Mouse (Mus musculus) mouse embryonic stem cell (cell line): Measurements from ENCODE around the gene Syce3.

ENCODE experiments used
- in situ Hi-C, 2 experiments: fragments of 300-500 bp; cut with MboI; formaldehyde crosslinking; loops; 1 replicate in 1 of 2; 3 replicates in 1 of 2; pipeline ENCODE4 v1.14.3; 2019 to 2020; ENCODE audit warnings: low sequenced_read_pairs in 2 of 2, low pct_unique_long_range_greater_than_20kb in 1 of 2, mixed read lengths in 1 of 2; ENCODE audit not compliant: unreplicated experiment in 1 of 2

Gene Syce3

GRCm38 (mm10) chr15:89376040-89376439 is 34.3 kb downstream of the Syce3 start:
- in situ Hi-C loops: no loop called here

- in situ Hi-C loops: no loop called here
Observed at GRCm38 (mm10) chr15:89374801-89375534, 35.3 kb downstream of the Syce3 start.

- in situ Hi-C loops: no loop called here
Observed at GRCm38 (mm10) chr15:89374340-89374739, 36.0 kb downstream of the Syce3 start.

DNA sequence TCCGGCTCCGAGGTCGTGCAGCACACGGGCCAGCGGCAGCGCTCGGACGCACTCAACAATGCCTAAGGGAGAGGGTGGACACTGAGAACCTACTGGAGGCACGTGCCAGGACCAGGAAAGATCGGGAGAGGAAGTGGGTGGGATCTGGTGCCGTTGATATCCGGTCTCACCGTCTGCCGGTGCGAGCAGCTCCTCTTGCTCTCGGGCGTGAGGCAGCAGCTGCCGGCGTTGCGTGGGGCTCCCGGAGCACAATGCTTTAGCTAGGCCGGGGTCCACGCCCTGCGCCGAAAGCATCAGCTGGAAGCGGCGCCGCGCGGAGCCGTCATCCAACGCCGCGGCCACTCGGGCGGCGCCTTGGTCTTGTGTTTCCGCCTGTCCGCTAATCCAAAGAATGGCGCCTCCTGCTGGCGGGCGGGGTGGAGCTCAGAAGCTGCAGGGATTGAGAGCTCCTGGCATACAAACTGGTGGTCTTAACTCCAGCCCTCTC is 36.5 kb downstream of the Syce3 start, which contains the start of gene Sco2:
Gene Sco2, minus strand, starts transcription at position 85 of the 487 bp plus-strand sequence.
- in situ Hi-C loops: no loop called here

DNA sequence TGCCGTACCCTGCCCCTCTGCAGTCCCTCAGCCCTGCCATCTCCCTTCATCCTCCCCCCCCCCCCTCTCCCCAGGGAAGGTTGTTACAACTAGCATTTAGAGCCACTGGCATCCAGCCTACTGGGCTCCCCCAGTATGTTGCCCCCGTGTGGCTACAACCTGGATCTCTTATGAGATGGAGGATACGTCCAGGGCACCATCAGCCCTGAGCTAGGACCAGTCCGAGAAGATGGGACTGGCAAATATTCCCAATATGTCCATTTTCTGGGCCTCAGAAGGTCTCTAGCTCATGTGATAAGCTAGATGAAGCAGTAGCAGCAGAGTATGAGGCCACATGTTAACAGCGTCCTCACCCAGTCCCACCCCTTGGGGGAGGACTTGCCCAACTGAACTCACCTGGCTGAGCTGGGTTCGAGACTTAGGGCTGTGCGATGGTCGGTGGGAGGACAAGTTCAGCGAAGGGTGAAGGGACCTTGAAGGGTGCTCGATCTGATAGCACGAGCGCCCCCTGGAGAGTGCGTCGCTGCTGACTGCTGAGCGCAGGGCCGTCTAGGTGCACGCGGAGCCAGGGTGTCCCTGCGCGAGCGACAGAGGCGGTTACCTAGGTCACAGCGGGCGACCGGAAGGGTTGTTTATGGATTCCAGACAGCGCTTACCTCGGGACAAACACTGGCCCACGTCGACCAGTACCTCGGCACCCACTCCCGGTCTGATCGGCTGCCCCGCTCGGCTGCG is 37.1 kb downstream of the Syce3 start:
- in situ Hi-C loops: no loop called here

DNA sequence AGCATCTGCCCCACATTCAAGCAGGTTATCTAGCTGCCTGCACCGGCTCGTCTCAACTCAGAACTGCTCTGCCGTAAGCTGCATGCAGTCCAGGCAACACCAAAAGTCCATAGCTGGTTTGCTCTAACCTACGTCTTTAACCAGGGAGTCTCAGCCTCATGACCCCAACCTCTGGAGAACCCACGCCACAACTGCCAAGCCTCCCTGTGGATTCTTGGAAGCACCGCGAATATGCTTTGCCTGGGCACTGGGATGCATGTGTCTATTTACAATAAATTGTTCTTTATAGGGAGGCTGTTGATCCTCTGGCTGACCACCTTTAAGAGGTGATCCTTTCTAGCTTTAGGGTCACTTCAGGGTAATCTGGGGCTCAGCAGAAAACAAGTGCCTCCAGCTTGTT is 37.8 kb downstream of the Syce3 start:
- in situ Hi-C loops: no loop called here

- in situ Hi-C loops: no loop called here
Observed at GRCm38 (mm10) chr15:89372068-89372467, 38.2 kb downstream of the Syce3 start.

GRCm38 (mm10) chr15:89365141-89365551 is 45.2 kb downstream of the Syce3 start:
- in situ Hi-C loops: no loop called here

GRCm38 (mm10) chr15:89363051-89363450 is 47.3 kb downstream of the Syce3 start:
- in situ Hi-C loops: no loop called here

GRCm38 (mm10) chr15:89358784-89359183 is 51.5 kb downstream of the Syce3 start:
- in situ Hi-C loops: no loop called here

DNA sequence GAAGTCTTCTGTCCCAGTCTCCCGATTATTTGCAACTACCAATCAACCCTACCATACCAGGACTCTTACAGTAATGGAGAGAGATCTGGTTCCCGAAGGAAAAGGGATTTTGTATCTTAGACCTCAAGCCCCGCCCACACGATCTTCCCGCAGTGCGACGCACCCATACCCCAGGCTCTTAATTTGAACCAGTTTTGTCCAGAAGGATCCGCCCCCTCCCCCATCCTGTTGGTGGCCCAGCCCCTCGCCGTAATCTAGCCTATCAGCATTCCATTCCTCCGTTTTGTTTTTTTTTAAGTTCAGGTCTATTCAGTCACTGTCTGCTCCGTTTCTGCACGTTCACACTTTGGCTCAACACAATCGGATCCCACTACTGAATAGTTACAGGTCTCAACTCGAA is 53.9 kb downstream of the Syce3 start:
- in situ Hi-C loops: no loop called here

DNA sequence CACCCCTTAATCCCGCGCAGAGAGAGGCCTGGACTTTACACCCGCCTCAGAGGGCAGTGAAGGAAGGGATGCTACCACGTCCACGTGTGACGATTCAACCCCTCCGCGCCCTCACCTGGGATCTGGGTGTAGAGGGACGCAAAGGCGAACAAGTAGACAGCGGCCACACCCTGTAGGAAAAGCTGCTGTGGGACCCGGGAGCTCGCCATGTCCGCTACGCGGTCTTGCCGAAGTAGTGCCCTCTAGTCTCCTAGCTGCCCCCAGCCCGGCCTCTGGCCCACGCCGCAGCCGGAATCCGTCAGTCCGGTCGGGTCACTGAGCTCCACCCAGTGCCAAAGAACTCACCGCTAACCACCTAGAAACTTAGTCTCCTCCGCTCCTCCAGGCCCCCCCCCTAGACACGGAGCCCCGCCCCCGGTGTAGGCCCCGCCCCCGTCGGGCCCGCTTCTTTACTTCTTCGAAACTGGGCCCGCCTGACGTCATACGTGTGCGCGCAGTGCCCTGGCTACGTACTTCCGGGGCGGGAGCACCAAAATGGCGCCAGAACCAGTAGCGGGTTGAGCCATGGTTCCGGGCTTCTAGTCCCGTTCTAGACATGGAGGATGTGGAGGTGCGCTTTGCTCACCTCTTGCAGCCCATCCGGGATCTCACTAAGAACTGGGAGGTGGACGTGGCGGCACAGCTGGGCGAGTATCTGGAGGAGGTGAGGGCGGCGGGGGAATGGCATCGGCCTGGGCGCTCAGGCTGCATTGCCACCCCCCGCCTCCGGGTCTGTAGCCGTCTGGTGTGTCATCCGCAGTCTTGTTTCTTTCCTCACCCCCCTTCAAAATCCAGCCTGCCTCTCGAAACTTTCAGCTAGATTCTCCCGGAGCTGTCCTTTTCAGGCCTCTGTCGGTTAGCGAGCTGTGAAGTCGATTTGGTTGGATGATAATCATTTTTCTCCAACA is 54.8 kb downstream of the Syce3 start, which contains the start of the genes Lmf2 and Ncaph2:
Gene Lmf2, minus strand, starts transcription at position 419 of the 947 bp plus-strand sequence.
Gene Ncaph2, plus strand, starts transcription at position 479 of the 947 bp plus-strand sequence.
- in situ Hi-C loops: no loop called here

DNA sequence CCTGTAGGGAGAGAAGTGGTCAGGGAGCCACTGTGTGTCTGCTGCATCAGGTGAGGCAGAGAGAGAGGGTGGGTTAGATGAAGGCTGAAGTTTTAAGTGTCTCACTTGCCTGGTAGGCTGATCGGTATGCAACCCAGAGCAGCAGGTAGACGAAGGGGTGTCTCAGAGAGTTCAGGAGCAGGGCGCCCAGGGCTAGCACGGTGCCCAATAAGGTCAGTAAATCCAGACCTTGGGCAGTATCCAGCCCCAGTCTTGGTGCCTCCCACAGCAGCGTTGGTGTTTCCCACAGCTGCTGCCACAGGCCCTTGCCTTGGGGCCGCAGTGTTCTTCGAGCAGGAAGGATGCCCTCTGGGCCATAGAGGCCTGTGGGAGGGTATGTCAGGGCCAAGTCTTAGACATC is 55.8 kb downstream of the Syce3 start:
- in situ Hi-C loops: no loop called here

GRCm38 (mm10) chr15:89353837-89354236 is 56.5 kb downstream of the Syce3 start:
- in situ Hi-C loops: no loop called here

- in situ Hi-C loops: no loop called here
Observed at GRCm38 (mm10) chr15:89352795-89353194, 57.5 kb downstream of the Syce3 start.

- in situ Hi-C loops: no loop called here
Observed at GRCm38 (mm10) chr15:89352054-89352453, 58.2 kb downstream of the Syce3 start.

DNA sequence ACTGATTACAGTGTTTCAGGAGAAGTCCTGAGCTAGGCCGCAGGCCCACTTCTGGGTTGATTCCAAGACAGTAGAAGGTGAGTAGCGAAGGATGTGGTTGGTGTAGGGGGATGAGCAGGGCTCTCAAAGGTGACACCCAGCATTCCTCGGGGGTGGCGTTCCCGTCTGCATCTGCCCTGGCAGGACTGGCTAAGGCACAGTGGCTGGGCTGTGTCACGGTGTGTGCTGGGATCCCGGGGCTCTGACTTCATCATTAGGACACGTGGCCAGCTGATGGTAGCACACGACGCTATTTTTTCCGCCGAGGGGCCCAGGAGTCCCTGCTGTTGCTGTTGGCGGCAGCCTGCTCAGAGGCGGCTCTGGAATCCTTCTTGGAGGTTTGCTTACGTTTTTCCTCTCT is 59.0 kb downstream of the Syce3 start:
- in situ Hi-C loops: no loop called here

DNA sequence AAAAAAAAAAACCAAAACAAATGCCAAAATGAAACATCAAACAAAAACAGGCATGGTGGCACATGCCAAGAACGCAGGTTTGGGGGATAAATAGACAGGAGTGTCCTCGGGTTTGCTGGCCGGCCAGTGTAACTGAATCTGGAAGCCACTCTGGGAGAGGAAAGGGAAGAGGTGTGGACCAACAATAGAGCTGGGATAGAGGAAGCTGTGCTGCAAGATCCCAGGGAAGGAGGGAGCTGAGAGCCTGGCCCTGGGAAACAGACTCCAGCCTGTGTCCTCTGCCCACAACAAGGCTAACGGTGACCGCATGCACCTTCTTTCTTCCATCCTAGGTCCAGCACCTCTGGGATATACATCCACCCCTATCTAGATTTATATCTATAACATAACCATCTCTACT is 59.9 kb downstream of the Syce3 start:
- in situ Hi-C loops: no loop called here

DNA sequence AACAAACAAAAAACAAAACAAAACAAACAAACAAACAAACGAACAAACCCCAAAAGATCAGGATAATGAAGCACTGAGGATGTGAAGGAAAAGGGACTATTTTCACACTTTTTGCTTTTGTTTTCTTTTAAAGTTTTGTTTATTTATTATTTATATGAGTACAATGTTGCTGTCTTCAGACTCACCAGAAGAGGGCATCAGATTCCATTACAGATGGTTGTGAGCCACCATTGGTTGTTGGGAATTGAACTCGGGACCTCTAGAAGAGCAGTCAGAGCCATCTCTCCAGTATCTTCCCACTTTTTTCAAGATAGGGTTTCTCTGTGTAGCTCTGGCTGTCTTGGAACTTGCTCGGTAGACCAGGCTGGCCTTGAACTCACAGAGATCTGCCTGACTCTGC is 67.0 kb downstream of the Syce3 start:
- in situ Hi-C loops: no loop called here
